Mouse (Mus musculus): Measurements from ENCODE around the gene D130040H23Rik.
"Not testable (repeated sequence)": the region's sequence is repeated elsewhere in the genome, so short reads cannot be mapped to it uniquely, and the experiment has no call there.

Gene D130040H23Rik

GRCm38 (mm10) chr8:69270386-69271202 is at the start of gene D130040H23Rik:
Gene D130040H23Rik (plus strand): TSS chr8:69271080.
- peak; percentile 77 to 79 for DNase-seq

GRCm38 (mm10) chr8:69242541-69242940 is 28.3 kb upstream of the D130040H23Rik start:
- no peak for DNase-seq

GRCm38 (mm10) chr8:69268525-69268924 is 2.4 kb upstream of the D130040H23Rik start:
- DNase-seq: peak in 1 of 2 experiments; percentile 16

GRCm38 (mm10) chr8:69271203-69271554 is 299 bp downstream of the D130040H23Rik start:
- no peak for DNase-seq

GRCm38 (mm10) chr8:69272435-69272834 is 1.6 kb downstream of the D130040H23Rik start:
- no peak for DNase-seq

- DNase-seq: no peak
Observed at GRCm38 (mm10) chr8:69324771-69325170, 53.9 kb downstream of the D130040H23Rik start.

- peak; percentile 83 to 93 for DNase-seq
Observed at GRCm38 (mm10) chr8:69328301-69329288, 57.7 kb downstream of the D130040H23Rik start.

- not testable (repeated sequence) for DNase-seq
Observed at GRCm38 (mm10) chr8:69329289-69329688, 58.4 kb downstream of the D130040H23Rik start.

Measured in kidney, postnatal 25 days (tissue).